Mouse (Mus musculus): ENCODE data around the gene Slc22a22.

- TF ChIP-seq POLR2A (IDR thresholded peaks at IDR 0.05; ENCODE audit: control insufficient read depth, extremely low read depth, insufficient read depth, low read length, poor library complexity) (no peak), CTCF (IDR thresholded peaks at IDR 0.05; ENCODE audit: borderline replicate concordance, control insufficient read depth, extremely low read depth, insufficient read depth, low read length, poor library complexity) (no peak)
Measured at GRCm38 (mm10) chr15:57331326-57331725, 146.1 kb downstream of the Slc22a22 start.
